Mouse (Mus musculus): ENCODE data around the gene Tomm34.

DNA sequence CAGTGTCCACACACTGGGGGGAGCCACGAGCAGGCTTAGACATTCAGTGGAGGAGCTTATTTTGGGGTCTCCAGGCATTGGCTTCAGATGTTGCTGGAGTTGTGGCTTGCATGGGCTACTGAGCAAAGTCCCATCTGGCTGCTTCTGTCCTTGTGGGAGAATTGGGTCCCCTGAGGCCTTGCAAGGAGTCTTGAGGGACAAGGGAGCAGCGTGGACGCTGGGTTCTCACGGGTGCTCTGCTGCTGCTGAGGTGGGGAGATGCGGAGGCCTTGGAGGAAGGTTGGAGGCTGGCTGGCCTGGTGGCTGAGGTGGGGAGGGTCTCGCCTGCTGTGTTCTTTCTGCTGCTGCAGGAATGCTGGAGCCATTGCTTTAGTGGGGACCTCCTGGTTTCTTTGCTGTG is 43.1 kb upstream of the Tomm34 start:
- no peak for TF ChIP-seq POLR2A (IDR thresholded peaks at IDR 0.05; ENCODE audit: extremely low read depth, insufficient read depth, low read length)
- no peak for TF ChIP-seq CTCF (IDR thresholded peaks at IDR 0.05; ENCODE audit: low read depth, low read length)
